Mouse (Mus musculus): ENCODE results near the gene Gm49630. TPM values are rescaled to one million over a fixed set of nuclear protein-coding genes. Genes with fewer than 3 reads are reported as not detected.
"Not testable (repeated sequence)": the region's sequence is repeated elsewhere in the genome, so short reads cannot be mapped to it uniquely, and the experiment has no call there.

The Gm49630 gene
- polyA plus RNA-seq, 1 experiment from 2014 or later: not detected

DNA sequence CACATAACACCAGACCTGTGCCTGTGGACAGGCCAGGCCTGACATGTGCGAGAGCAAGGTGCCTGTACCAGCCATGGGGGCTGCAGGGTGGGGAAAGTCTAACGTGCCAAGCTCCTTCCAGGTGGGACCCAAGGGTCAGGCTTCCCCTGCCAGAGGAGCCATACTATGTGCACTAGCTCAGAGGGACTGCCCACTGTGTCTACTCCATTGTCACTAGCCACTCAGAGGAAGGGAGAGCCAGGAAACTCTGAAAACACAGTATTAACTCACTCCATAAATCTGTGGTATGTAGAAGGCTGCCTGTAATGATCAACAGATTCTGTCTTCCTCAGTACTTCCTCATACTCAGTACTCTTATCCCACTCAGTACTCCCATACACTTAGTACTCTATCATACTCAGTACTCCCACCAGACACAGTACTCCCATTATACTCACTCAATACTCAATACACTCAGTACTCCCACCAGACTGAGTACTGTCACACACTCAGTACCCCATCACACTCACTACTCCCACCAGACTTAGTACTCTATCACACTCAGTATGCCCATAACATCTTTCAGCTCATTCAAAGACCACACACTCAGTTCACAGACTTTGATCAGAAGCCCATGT, 16.7 kb upstream of the Gm49630 start:
- not testable (repeated sequence) for H3K9me3 ChIP-seq; H3K4me3 ChIP-seq; H3K9ac ChIP-seq; H3K4me1 ChIP-seq; H3K27ac ChIP-seq; H3K4me2 ChIP-seq (replicated peaks); ATAC-seq (ENCODE audit: low FRiP score, low read depth); H3K27me3 ChIP-seq; H3K36me3 ChIP-seq
- no CpG with 5 or more reads among the region's 2 CpGs for WGBS

- H3K4me1 ChIP-seq; H3K27me3 ChIP-seq; H3K27ac ChIP-seq; H3K4me3 ChIP-seq; H3K4me2 ChIP-seq (replicated peaks); H3K9ac ChIP-seq; H3K36me3 ChIP-seq; H3K9me3 ChIP-seq; ATAC-seq (ENCODE audit: low FRiP score, low read depth): not testable (repeated sequence)
- WGBS: 68% methylated on average over 8 of the region's 8 CpGs
These were observed 14.2 kb upstream of the Gm49630 start for GRCm38 (mm10) chr17:7386016-7386415.

DNA sequence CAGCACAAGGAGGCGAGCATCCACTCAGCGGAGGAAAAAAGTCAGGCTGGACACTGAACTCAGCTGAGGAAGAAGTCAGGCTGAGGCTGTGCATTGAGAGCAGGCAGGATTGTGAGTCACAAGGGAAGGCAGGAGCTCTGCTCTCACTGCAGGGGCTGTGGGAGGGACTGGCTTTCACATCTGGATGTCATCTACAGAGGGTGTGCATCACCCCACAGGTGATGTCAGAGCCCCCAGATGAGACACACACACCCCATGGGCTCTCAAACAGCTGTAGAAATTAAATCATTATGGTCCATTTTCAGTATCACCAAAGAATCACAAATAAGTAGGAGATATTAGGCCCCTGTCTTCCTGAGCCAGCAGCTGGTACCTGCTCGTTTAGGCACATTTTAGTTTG, 13.6 kb upstream of the Gm49630 start, which contains the start of gene Unc93a2:
Gene Unc93a2 (minus strand): TSS at position 101 of the 400 bp plus-strand sequence.
- H3K27ac ChIP-seq; H3K4me2 ChIP-seq (replicated peaks); ATAC-seq (ENCODE audit: low FRiP score, low read depth); H3K4me1 ChIP-seq; H3K9me3 ChIP-seq; H3K36me3 ChIP-seq; H3K4me3 ChIP-seq; H3K27me3 ChIP-seq; H3K9ac ChIP-seq: not testable (repeated sequence)
- WGBS: 66% methylated on average over 3 of the region's 3 CpGs

DNA sequence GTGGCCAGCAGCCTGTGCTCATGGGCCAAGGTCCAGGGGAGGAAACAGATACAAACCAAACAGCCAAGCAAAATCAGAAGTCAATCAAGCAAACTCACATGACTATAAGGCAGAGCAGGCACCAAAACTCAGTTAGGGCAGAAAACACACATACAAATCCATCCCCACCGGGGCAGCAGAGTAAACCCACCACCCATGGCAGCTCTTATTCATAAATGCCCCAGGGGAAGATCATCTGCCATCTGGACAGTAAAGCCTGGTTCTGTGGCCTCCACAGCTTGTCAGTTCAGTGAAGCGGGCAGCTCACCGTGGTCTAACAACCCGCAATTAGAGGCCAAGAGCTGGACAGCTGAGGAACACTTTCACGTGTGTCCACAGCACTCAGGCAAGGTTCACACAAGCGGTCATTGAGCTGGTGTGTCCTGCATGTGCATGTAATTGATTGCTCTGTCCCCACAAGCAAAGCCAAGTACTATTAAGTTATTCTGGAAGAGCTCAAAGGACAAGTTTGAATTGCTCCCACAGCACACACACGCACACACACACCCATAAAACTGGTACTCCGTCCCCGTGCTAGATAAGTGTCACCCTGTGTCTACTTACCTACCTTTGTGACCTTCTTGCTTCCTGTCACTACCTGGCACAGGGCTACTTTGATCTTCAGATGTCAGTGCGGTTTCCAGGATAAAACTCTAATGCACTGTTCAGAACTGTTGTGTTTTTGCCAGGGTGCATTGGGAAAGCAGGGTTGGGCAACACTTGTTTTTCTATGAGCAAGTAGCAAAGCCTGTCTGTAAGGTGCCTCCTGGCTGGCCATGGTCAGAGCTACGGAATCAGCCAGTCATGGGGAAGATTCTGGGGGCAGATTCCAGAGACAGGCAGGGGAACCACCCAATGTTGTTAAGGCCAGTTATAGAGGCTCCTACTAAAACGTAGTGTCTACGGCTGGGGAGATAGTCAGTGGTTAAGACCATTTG, 11.7 kb upstream of the Gm49630 start:
- H3K4me3 ChIP-seq; H3K27me3 ChIP-seq; H3K9ac ChIP-seq; H3K27ac ChIP-seq; H3K36me3 ChIP-seq; H3K4me2 ChIP-seq (replicated peaks); H3K4me1 ChIP-seq; ATAC-seq (ENCODE audit: low FRiP score, low read depth); H3K9me3 ChIP-seq: not testable (repeated sequence)
- 79% methylated on average over 12 of the region's 13 CpGs for WGBS

DNA sequence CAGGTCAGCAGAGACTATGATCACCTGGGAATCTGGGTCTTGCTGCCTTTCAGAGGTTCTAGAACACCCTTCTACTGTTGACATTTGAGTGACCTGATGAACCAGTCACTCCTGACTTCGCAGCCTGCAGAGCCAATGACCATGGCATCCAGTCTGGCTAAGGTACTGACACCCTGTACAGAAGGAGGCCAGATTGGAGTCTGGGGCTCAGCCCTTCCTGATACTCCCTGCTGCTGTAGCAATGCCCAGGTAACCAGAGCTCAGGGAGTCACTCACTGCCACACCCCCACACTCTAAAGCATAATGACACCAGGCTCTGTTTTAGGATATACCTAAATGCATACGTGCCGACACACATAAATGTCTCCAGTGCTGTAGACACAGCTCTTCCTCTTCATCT, 10.9 kb upstream of the Gm49630 start:
- not testable (repeated sequence) for H3K36me3 ChIP-seq; H3K9me3 ChIP-seq; H3K4me2 ChIP-seq (replicated peaks); H3K4me1 ChIP-seq; H3K4me3 ChIP-seq; H3K27ac ChIP-seq; H3K9ac ChIP-seq; H3K27me3 ChIP-seq; ATAC-seq (ENCODE audit: low FRiP score, low read depth)
- 84% methylated on average over 1 of the region's 3 CpGs for WGBS

DNA sequence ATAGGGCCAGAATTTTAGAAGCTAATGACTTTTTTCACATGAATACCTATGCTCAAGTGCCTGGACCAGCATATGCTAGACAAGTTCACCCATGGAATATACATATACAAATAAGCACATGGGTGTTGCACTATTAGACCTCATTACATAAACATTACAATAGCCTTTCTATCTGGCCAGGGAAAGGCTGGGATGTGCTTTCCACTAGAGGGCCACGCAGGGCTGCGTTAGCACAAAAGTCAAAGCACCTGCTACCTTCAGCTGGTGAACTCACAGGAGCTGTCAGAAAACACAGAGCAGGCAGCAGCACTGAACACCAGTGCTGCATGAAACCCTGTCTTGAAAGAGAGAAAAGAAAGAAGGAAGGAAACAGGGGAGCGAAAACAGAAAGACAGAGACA, 6.1 kb upstream of the Gm49630 start:
- H3K27ac ChIP-seq; H3K36me3 ChIP-seq; H3K4me2 ChIP-seq (replicated peaks); H3K4me1 ChIP-seq; ATAC-seq (ENCODE audit: low FRiP score, low read depth); H3K9ac ChIP-seq; H3K9me3 ChIP-seq; H3K27me3 ChIP-seq; H3K4me3 ChIP-seq: not testable (repeated sequence)
- 40% methylated on average over 2 of the region's 3 CpGs for WGBS

GRCm38 (mm10) chr17:7376951-7377700, 5.3 kb upstream of the Gm49630 start:
- WGBS: 88% methylated on average over 1 of the region's 3 CpGs
- not testable (repeated sequence) for H3K27ac ChIP-seq; H3K36me3 ChIP-seq; ATAC-seq (ENCODE audit: low FRiP score, low read depth); H3K4me1 ChIP-seq; H3K4me2 ChIP-seq (replicated peaks); H3K9me3 ChIP-seq; H3K27me3 ChIP-seq; H3K4me3 ChIP-seq; H3K9ac ChIP-seq

GRCm38 (mm10) chr17:7369401-7369800, 2.4 kb downstream of the Gm49630 start:
- ATAC-seq (ENCODE audit: low FRiP score, low read depth); H3K9ac ChIP-seq; H3K27me3 ChIP-seq; H3K4me3 ChIP-seq; H3K27ac ChIP-seq; H3K36me3 ChIP-seq; H3K4me1 ChIP-seq; H3K9me3 ChIP-seq; H3K4me2 ChIP-seq (replicated peaks): not testable (repeated sequence)
- WGBS: 85% methylated on average over 6 of the region's 6 CpGs

GRCm38 (mm10) chr17:7366676-7367374, 5.0 kb downstream of the Gm49630 start:
- not testable (repeated sequence) for H3K27me3 ChIP-seq; ATAC-seq (ENCODE audit: low FRiP score, low read depth); H3K4me3 ChIP-seq; H3K9ac ChIP-seq; H3K27ac ChIP-seq; H3K4me2 ChIP-seq (replicated peaks); H3K4me1 ChIP-seq; H3K36me3 ChIP-seq; H3K9me3 ChIP-seq
- WGBS: 55% methylated on average over 5 of the region's 7 CpGs

- WGBS: 57% methylated on average over 1 of the region's 1 CpGs
- H3K4me1 ChIP-seq; H3K9me3 ChIP-seq; H3K27me3 ChIP-seq; H3K36me3 ChIP-seq; H3K4me2 ChIP-seq (replicated peaks); H3K9ac ChIP-seq; H3K4me3 ChIP-seq; ATAC-seq (ENCODE audit: low FRiP score, low read depth); H3K27ac ChIP-seq: not testable (repeated sequence)
These were observed 5.5 kb downstream of the Gm49630 start for GRCm38 (mm10) chr17:7366265-7366664.

- no CpG with 5 or more reads among the region's 3 CpGs for WGBS
- not testable (repeated sequence) for H3K4me1 ChIP-seq
These were observed 6.2 kb downstream of the Gm49630 start for GRCm38 (mm10) chr17:7365615-7366014.

More at GRCm38 (mm10) chr17:7365615-7366014, 6.2 kb downstream of the Gm49630 start:
- not testable (repeated sequence) for H3K27me3 ChIP-seq; ATAC-seq (ENCODE audit: low FRiP score, low read depth); H3K9ac ChIP-seq; H3K36me3 ChIP-seq; H3K9me3 ChIP-seq; H3K4me2 ChIP-seq (replicated peaks); H3K4me3 ChIP-seq; H3K27ac ChIP-seq

Measured in limb, embryonic 13.5 days (tissue).